27 mouse cellular contexts compared by ENCODE assay signal in the genomic region with DNA sequence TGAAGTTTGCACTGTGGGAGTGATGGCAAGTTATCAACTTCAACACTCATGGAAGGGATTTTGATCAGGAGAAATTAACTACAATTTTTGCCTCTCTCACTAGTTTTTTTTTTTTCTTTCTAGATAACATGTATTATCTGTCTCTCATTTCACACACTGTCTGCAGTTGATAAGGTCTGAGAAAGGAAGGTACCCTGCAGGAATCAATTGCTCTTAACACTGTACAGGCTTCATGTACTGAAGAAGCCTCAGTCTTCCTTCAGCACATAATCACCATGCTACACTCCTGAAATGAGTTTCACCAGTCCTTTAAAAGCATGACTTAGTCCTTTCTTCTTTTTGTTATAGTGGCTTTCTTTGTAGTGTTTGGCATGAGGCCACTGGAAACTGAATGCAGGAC.
DNase-seq lines count a peak whose midpoint lies in the region; ATAC-seq and TF ChIP-seq lines count a peak whose summit lies in the region.
"Had no signal": no experiment of that assay in that cellular context is flagged by ENCODE, and none has a peak within 500 bp of the region (broad histone marks: within the 10 kb centered on the region; RNA-seq: fewer than 3 reads in every experiment).

No protein-coding gene starts in this region.

- no peak for ATAC-seq in kidney, embryonic 15.5 days (replicated peaks; ENCODE audit: low FRiP score)
- ATAC-seq in liver, embryonic 12.5 days: peak; percentile 75
- no peak for ATAC-seq in liver, postnatal 0 days
- ATAC-seq in liver, embryonic 16.5 days (ENCODE audit: low read depth): 0 out of 2 replicates have a peak, but pooled peaks have one; percentile 45
- ATAC-seq: forebrain, embryonic 13.5 days; forebrain, embryonic 16.5 days; hindbrain, embryonic 16.5 days; Patski had no signal

- 0 out of 2 replicates have a peak overlapping the region, but pooled peaks have one; percentile 56 for H3K27ac ChIP-seq in kidney, embryonic 15.5 days
- no peak overlapping the region for H3K27ac ChIP-seq in liver, embryonic 12.5 days
- no peak overlapping the region for H3K27ac ChIP-seq in liver, postnatal 0 days (ENCODE audit: low read depth)
- no peak overlapping the region for H3K27ac ChIP-seq in liver, embryonic 16.5 days (ENCODE audit: low read length)
- H3K27ac ChIP-seq: forebrain, embryonic 10.5 days; forebrain, embryonic 13.5 days; gastrocnemius, adult 2 months; heart, embryonic 15.5 days; hindbrain, embryonic 10.5 days; hindbrain, embryonic 13.5 days had no signal

- peaks cover 31% of the 10 kb centered on the region for H3K4me1 ChIP-seq in kidney, embryonic 15.5 days
- H3K4me1 ChIP-seq in liver, embryonic 12.5 days: peaks cover 13% of the 10 kb centered on the region
- peaks cover 3% of the 10 kb centered on the region for H3K4me1 ChIP-seq in liver, postnatal 0 days (ENCODE audit: insufficient read depth)
- H3K4me1 ChIP-seq in liver, embryonic 16.5 days (ENCODE audit: control insufficient read depth, low read depth, low read length): no peaks in the 10 kb centered on the region
- H3K4me1 ChIP-seq: forebrain, embryonic 10.5 days; forebrain, embryonic 13.5 days; heart, embryonic 15.5 days; hindbrain, embryonic 10.5 days; hindbrain, embryonic 13.5 days had no signal

- H3K9ac ChIP-seq in kidney, embryonic 15.5 days: no peak overlapping the region
- no peak overlapping the region for H3K9ac ChIP-seq in liver, embryonic 12.5 days
- H3K9ac ChIP-seq in liver, postnatal 0 days (replicated peaks): no peak overlapping the region
- no peak overlapping the region for H3K9ac ChIP-seq in liver, embryonic 16.5 days (ENCODE audit: low read depth, low read length)
- H3K9ac ChIP-seq: forebrain, embryonic 13.5 days; heart, embryonic 12.5 days; heart, embryonic 15.5 days; hindbrain, embryonic 13.5 days had no signal

- H3K27me3 ChIP-seq in kidney, embryonic 15.5 days: no peaks in the 10 kb centered on the region
- H3K27me3 ChIP-seq in liver, embryonic 12.5 days (replicated peaks): no peaks in the 10 kb centered on the region
- no peaks in the 10 kb centered on the region for H3K27me3 ChIP-seq in liver, postnatal 0 days (ENCODE audit: insufficient read depth, low read length)
- no peaks in the 10 kb centered on the region for H3K27me3 ChIP-seq in liver, embryonic 16.5 days (ENCODE audit: control insufficient read depth, insufficient read depth, low read depth, low read length)
- H3K27me3 ChIP-seq: forebrain, embryonic 13.5 days; heart, embryonic 12.5 days; heart, embryonic 15.5 days; hindbrain, embryonic 13.5 days; Patski had no signal

- no peak for TF ChIP-seq CTCF in liver, postnatal 0 days (IDR thresholded peaks at IDR 0.05; ENCODE audit: low read depth)

- no peak for TF ChIP-seq EP300 in liver, postnatal 0 days (IDR thresholded peaks at IDR 0.05; ENCODE audit: low read depth)

- DNase-seq in kidney, postnatal 14 days: no peak
- DNase-seq in liver, postnatal 0 days: no peak
- no peak for DNase-seq in heart, adult 8-10 months (ENCODE audit: low spot score)
- no peak for DNase-seq in thymus, adult 18-20 months
- DNase-seq: adrenal gland, postnatal 10 days; adrenal gland, postnatal 36 days; cerebellum, adult 11-12 months; cerebellum, adult 8-10 months; cerebellum, postnatal 10 days; cerebellum, postnatal 36 days; gastrocnemius, adult 2 months; gastrocnemius, postnatal 14 days; heart, adult 11 months; heart, postnatal 10 days; heart, postnatal 36 days had no signal

- H3K9me3 ChIP-seq in kidney, embryonic 15.5 days (replicated peaks): no peaks in the 10 kb centered on the region
- H3K9me3 ChIP-seq in liver, embryonic 12.5 days (replicated peaks): no peaks in the 10 kb centered on the region
- H3K9me3 ChIP-seq in liver, postnatal 0 days (ENCODE audit: low read length): no peaks in the 10 kb centered on the region
- H3K9me3 ChIP-seq in liver, embryonic 16.5 days (replicated peaks; ENCODE audit: control insufficient read depth, low read length): no peaks in the 10 kb centered on the region
- H3K9me3 ChIP-seq: forebrain, embryonic 10.5 days; forebrain, embryonic 13.5 days; heart, embryonic 15.5 days; hindbrain, embryonic 10.5 days; hindbrain, embryonic 13.5 days had no signal

- no peaks in the 10 kb centered on the region for H3K36me3 ChIP-seq in kidney, embryonic 15.5 days
- H3K36me3 ChIP-seq in liver, embryonic 12.5 days: no peaks in the 10 kb centered on the region
- H3K36me3 ChIP-seq in liver, postnatal 0 days (replicated peaks; ENCODE audit: insufficient read depth, low read length): no peaks in the 10 kb centered on the region
- no peaks in the 10 kb centered on the region for H3K36me3 ChIP-seq in liver, embryonic 16.5 days (ENCODE audit: control insufficient read depth, insufficient read depth)
- H3K36me3 ChIP-seq: forebrain, embryonic 10.5 days; heart, embryonic 12.5 days; heart, embryonic 15.5 days; hindbrain, embryonic 10.5 days; hindbrain, embryonic 13.5 days had no signal

- H3K4me2 ChIP-seq in kidney, embryonic 15.5 days: no peak overlapping the region
- H3K4me2 ChIP-seq in liver, embryonic 12.5 days: no peak overlapping the region
- H3K4me2 ChIP-seq in liver, postnatal 0 days (ENCODE audit: low read depth, low read length): no peak overlapping the region
- no peak overlapping the region for H3K4me2 ChIP-seq in liver, embryonic 16.5 days (ENCODE audit: low read depth, low read length)
- H3K4me2 ChIP-seq: forebrain, embryonic 13.5 days; heart, embryonic 12.5 days; heart, embryonic 15.5 days; hindbrain, embryonic 13.5 days had no signal

- no peak overlapping the region for H3K4me3 ChIP-seq in kidney, embryonic 15.5 days (replicated peaks)
- no peak overlapping the region for H3K4me3 ChIP-seq in liver, embryonic 12.5 days
- no peak overlapping the region for H3K4me3 ChIP-seq in liver, postnatal 0 days (ENCODE audit: low read depth, low read length)
- no peak overlapping the region for H3K4me3 ChIP-seq in liver, embryonic 16.5 days (ENCODE audit: low read depth, low read length)
- H3K4me3 ChIP-seq: forebrain, embryonic 10.5 days; forebrain, embryonic 13.5 days; gastrocnemius, adult 2 months; heart, embryonic 12.5 days; heart, embryonic 15.5 days; hindbrain, embryonic 10.5 days; hindbrain, embryonic 13.5 days had no signal

Comparison
In these comparisons a context has a peak if more than half of its experiments do, and no peak if none do; other contexts are left out.
1. ATAC-seq: peak in liver, embryonic 12.5 days (single experiment) and liver, embryonic 16.5 days (single experiment); none in kidney, embryonic 15.5 days (single experiment) and liver, postnatal 0 days (single experiment).